Mouse (Mus musculus): ENCODE data around the gene Rftn1.

Gene Rftn1

DNA sequence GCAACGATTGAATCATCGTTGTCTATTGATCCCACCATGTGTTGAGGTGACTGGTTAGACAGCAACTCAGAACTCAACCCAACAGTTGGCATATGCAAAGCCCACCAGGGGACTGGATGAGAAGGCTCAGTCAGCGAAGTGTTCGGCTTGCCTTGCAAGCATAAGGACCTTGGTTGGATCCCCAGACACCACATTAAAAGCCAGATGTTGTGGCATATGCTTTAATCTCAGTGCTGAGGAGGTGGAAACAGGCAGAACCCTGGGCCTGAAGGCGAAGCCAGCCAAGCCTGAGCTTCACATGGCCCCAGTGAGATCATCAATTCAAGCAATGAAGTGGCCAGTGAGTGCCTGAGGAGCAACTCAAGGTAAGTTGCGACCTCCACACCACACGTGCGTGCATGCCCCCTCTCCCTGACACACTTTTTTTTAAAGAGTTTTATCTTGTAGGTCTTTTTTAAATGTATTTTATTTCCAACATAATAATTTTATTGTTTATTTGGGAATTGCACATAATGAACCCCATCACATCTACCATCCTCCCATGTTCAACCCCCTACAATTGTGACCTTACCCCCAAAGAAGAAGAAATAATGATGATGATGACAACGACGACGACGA is 11.5 kb upstream of the Rftn1 start:
- DNase-seq (ENCODE audit: low spot score in 2 of 2), result no peak

DNA sequence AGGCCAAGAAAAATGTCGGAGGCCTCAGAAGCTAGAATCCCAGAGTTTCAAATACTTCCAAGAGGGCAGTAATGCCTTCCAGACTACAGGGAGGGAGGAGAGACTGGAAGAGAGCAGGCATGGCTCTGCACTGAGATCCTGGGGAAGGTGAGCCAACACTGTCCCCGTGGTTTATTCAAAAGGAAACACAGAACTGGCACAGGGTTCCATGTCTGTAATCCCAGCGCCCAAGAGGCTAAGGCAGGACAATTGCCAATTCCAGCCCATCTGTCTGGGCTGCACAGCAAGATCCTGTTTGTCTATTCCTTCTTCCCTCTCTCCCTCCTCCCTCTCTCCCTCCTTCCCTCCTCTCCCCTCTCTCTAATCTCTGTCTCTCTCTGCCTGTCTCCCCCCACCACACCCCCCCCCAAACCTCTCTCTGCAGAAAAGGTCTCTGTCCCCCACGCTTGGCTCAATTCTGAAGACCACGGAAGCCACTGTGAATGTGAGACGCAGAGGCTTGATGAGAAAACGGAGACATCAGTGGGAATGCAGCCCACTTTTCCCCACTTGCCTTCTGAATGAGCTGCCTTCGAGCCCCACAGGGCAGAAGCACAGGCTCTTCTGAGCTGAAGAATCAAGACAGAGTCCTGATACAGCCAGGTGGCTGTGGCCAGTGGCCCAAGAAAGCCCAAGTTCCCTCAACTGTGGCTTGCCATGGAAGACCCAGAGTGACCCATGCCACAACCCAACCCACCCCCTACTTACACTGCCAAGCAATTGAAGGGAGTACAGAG is 8.8 kb upstream of the Rftn1 start:
- no peak for DNase-seq (ENCODE audit: low spot score in 2 of 2)

DNA sequence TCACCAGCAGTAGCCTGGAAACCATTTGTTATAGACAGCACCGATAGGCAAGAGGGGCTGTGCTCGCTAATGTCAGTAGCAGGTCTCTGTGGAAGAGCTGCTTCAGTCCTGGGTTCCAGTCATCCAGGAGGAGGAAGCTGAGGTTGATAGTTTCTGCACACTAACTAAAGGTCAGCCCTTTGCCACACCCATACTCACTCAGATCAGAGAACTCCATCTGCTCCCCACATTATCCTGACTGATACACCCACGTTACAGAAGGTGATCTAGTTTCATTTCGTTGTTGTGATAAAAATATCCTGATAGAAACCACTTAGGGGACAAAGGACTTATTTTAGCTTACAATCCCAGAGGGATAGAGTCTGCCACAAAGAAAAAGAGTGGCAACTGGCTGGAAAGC is 7.1 kb upstream of the Rftn1 start:
- DNase-seq (ENCODE audit: low spot score in 2 of 2), result no peak

DNA sequence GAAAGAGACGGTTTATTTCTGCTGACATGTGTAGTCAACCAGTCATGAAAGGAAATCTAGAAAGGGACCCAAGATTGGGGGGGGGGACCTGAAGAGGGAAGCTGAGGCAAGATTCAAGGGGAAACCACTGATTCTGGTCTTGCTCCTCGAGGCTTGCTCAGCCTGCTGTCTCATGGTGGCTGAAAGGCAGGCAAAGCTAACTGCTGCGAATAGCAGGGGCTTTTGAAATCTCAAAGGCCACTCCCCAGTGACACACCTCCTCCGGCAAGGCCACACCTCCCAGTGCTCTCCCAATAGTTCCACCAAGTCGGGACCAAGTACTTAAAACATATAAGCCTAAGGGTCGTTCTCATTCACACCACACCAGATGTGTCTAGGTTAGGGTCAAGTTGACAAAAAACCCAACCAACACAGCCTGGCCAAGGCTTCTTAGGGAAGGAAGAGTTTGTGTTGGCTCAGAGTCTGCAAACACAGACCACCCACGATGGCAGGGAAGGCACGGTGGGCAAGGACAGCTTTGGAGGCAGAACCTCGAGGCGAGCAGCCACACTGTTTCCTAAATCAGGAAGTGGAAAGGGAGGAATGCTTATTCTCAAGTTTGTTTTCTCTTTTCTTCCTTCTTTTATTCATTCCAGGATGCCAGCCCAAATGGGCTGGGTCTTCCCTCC is 5.7 kb upstream of the Rftn1 start:
- DNase-seq (ENCODE audit: low spot score in 2 of 2), result no peak

DNA sequence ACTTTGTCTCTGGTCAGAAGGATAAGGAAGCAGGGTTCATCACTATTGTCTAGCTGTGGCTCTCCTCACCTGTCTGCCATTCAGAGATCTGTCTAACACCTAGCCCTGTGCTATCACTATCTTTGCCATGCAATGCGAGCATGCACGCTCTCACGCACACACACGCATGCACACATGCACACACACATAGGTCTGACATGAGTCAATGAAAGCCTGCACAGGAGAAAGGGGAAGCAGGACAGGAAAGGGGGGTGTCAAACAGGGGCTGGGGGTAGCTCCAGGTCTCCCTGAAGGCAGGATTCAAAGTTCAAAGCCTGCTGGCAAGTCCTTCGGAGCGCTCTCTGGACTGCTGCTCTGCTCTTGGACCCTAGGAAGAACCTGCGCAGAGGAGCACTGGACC is 4.9 kb upstream of the Rftn1 start:
- no peak for DNase-seq (ENCODE audit: low spot score in 2 of 2)

DNA sequence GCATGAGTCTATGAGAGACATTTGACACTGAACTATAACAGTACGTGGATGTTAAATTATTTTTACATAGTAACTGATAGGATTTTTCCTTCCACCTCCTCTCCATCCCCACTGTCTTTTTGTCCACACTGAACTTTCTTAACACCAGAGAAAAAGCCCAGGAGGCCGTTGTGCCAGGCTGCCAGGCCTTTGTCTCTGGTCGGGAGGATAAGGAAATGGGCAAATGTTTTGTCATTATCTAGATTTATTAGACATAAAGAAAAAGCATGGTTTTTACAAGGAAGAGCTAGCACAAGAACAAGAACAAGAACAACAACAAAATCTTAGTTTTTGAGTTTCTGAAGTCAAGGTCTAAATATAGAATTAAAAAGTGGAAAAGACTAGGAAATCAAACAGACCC is 4.1 kb upstream of the Rftn1 start:
- no peak for DNase-seq (ENCODE audit: low spot score in 2 of 2)

DNA sequence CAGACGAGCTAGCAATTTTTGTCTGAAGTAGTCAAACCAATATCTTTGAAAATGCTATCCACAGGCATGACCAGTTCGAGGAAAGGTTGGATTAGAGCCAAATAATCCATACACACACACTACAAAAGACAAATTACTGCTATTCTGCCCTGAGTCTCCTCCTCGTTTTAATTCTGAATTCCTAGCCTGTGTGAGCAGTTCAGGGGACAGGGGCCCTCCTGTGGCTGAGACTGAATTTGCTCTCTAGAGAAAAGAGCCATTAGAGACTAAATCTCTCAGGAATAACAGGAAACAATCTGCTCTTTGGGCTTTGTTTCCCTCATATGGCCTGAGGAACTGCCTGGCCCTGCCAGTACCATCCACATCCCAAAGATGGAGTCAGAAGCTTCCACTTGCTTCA is 3.2 kb upstream of the Rftn1 start:
- no peak for DNase-seq (ENCODE audit: low spot score in 2 of 2)

DNA sequence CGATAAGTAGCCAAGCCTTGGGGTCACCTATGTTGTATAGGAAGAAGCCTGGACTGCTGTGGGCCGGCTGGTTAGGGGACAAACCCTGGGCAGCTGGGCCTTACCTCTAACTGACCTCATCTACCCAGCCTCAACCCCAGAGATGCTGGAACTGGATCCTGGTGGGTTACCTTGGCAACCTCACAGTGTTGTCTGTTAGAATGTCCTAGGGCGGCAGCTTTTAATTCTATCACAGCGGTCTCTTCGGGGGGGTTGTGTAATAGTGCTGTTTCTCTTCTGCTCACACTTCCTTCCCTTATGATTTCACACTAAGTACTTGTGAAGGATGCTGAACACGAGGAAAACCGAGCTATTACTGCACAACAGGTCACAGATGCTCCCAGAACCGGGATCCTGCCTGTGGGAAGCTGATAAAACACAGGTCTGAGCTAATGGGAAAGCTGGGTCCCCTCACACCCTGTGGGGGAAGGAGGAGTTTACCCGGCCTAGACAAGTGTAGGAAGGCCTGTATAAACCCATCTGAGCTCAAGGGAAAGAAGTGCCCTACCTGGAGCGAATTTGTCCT is 2.0 kb upstream of the Rftn1 start:
- no peak for DNase-seq (ENCODE audit: low spot score in 2 of 2)

DNA sequence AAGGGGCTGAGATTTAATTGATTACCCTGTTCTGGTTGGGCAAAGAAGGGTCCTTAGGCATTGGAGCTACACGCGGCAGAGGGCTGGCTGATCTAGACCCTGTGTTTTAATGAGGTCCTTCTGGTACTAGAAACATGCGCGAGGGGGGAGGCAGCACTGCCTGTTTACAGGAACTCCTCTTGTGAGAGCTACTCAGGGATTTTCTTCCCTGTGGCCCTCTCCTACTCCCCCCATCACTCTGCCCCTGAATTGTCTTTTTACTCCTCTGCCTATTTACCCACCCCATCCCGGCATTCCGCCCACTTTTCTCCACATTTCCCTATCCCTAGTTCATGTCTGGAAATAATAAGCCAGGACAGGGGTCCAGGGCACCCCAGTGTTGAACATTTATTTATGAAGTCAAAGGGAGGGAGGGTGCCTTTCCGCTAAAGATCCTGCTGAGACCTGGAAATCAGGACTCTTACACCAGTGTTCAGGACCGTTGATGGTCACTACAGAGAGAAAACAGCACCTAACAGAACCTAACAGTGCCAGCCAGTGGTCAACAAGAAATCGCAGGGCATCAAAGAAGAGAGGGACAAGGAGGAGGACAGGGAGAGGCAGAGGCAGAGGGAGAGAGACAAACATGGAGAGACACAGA is 964 bp upstream of the Rftn1 start:
- DNase-seq (ENCODE audit: low spot score in 2 of 2), result no peak

DNA sequence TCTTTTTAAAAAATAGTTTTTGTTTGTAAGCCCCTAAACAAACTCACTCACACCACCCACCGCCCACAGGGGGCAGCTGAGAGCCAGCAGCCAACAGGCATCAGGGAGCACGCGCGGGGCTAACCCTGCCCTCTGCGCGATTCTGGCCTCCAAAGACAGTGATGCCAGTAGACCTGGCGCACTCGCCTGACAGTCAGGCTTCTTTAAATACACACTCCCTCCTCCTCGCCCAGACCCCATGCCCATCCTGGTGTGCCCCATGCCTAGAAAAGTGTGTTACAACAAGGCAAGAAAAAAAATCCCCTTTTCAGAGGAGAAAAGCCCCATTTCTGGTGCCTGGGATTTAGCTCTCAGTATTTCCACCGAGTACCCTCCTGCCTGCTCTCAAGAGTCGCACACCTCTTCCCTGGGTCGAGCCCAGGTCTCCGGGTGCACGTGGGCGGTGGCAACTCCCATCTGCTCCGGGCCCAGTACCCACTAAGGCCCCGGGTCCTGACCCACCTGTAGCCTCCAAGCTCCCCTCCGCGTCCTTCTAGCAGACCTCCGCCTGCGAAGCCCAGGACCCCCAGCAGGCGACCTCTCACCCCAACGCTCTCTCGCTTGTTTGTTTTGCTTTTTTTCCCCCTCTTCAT is 977 bp downstream of the Rftn1 start:
- peak; percentile 76 to 88 for DNase-seq (ENCODE audit: low spot score in 2 of 2)

DNA sequence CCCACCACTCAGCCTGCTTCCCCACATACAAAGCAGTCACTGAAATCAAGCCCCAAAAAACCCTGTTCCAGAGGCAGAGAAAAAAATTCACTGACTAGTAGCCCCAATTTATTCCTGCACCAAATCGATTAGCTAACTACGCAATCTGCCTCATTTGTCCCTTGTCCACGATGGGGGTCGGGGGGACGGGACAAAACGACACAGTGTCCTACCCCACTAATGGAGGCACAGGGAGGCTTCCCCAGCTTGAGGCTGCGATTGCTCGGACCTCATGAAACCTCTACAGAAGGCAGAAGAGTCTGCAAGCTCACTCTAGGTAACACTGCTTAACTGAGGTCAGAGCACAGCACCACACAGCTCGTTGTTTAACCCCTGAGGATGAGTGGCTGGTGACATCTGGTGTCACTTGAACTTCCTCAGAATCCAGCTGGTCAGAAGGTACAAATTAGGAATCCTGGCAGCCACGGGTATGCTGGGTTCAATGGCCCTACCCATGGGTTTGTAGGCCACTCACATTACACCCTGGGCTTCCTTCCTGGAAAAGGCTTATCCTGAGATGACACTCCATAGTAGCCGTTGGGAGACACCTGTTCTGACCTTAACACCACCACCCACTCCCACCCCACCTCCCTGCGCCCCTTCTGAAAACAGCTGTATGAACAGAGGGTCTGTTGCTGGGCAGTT is 1.7 kb downstream of the Rftn1 start:
- no peak for DNase-seq (ENCODE audit: low spot score in 2 of 2)

DNA sequence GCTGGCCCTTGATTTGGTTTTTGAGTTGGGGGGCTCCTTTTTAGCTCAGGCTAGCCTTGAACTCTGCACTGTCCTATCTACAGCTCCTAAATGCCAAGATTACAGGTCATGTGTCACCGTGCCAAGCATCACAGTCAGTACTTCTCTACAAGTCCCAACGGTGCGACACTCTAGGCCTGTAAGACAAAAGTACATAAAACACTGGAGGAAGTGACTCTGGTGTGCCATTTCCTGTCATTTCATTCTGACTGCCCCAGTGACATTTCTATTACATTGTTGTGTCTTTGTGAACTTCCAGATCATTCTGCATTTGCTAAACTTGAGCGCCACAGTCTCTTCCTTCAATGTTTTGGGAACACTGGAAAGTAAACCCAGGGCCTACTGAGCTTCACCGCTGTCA is 4.9 kb downstream of the Rftn1 start:
- peak in 1 of 2 experiments; percentile 35 for DNase-seq (ENCODE audit: low spot score in 2 of 2)

DNA sequence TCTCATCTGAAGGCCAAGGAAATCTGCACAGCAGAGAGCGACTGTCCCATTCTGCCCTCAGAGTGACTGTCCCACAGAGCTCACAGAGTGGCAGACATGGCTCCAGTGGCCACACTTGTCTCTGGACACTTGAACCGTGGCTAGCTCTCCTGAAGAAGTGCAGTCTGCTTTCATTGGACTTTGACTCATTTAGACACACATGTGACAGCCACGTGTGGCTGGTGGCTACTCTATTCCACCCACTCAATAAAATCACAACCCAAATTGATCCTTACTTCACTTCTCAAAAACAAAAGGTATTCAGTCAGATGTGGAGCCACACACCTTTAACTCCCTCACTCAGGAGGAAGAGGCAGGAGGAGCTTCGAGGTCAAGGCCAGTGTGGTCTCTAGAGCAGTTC is 5.4 kb downstream of the Rftn1 start:
- DNase-seq (ENCODE audit: low spot score in 2 of 2), result no peak

DNA sequence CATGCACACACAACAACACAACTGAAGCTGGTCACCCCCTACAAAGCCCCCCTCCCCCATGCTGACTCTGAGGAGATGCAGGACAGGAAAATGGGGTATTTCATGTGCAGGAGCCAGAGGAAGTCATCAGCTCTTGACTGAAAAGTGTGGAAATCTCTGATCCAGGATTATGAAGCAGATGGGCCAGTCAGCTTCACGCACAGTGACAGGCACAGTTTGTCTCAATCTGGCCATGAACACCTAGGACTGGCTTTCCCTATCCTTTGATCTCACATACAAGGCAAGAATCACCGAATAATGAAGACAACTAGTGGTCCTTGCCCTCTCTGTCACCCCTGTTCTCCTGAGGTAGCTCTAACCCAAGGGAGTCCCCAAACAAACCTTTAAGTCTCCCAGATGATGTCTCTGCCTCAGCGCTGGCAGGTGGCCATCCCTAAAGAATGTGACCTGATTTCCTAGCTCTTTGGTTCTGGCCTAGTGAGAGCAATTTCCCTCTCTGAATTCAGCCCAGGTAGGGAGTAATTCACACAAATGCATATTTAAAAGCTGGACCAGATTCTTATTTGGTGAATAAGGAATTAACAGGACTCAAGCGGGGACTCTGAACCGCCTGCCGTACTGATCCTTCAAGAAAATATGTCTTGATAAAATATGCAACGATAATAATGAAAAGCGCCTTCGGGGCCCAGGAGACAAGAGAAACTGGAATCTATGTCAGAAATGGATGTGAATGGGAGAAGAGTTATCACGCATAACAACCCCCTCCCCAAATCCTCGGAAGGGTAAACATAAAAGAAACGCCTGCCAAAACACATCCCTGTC is 6.0 kb downstream of the Rftn1 start:
- no peak for DNase-seq (ENCODE audit: low spot score in 2 of 2)

DNA sequence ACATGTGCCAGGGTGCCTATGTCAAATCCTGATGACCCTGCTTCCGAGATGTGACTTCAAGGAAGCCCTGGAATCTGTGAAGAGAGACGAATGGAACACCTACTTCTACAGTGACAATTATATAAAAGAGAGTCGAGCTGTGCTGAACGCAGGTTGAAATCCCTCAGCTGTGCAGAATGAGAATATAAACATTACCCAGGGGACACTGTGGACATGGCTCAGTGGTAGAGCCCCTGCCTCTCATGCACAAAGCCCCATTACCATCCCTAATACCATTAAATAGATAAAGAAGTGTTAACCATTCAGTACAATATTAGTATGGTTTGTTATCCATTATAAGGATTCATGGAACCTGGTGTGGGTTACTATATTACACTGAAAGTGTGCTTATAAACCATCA is 7.2 kb downstream of the Rftn1 start:
- DNase-seq (ENCODE audit: low spot score in 2 of 2), result no peak

DNA sequence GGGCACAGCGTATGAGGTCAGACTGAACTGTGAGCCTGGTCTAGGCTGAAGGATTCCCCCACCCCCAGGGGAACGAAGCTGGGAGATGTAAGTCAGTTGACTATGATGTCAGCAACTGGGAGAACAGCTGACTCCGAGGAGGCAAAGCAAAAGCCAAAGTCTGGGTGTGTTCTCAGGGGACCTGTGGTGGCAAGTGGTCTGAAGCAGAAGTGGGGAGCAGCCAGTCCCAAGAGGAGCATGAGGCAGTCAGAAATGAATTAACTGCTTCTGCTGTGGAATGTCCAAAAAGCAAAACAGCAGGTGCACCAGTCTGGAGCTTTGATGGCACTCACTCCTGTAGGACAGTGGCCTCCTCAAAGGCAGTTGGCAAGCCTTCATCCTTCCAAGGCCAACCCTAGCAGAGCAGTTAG is 7.9 kb downstream of the Rftn1 start:
- no peak for DNase-seq (ENCODE audit: low spot score in 2 of 2)

DNA sequence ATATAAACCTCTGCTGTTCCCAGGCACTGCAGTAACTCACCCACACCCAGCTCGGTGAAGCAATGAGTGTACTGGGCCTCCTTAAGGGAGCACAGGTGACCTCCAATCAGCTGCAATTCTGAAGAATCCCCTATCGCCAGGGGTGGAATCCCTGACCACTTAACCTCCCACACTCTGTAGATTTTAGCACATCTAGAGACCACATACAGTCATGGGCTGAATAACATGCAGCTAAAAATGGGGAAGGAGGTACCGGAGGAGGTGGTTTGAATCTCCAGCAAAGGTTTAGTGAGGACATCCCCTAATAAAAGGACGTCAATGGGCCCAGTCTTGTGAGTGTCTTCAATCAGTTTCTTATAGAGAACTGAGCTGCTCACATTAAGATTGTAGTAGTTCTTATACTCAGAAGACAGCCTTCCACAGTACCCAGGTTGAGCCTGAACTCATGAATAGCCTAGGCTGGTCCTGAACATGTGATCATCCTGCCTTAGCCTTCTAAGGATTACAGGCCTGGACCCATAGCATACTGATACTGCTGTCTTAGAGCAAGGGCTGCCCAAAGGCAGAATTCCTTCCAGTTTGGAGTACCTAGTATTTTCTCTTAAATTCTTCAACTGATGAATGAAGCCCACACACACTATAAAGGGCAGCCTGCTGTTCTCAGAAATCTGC is 9.4 kb downstream of the Rftn1 start:
- no peak for DNase-seq (ENCODE audit: low spot score in 2 of 2)

DNA sequence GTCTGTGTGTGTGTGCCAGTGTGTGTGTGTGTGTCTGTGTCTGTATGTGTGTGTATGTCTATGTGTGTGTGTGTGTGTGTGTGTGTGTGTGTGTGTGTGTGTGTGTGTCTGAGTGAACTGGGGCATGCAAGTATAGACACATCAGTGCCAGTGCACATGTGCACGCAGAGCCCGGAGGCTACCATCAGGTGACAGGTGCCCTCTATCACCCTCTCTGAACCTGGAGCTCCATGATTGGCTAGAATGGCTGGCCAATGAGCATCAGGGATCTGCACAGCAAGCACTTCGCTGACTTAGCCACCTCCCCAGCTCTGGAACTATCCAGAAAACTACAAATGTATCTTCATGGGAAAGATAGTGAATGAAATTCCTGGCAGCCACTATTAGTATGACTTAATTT is 16.7 kb downstream of the Rftn1 start:
- DNase-seq (ENCODE audit: low spot score in 2 of 2), result no peak

DNA sequence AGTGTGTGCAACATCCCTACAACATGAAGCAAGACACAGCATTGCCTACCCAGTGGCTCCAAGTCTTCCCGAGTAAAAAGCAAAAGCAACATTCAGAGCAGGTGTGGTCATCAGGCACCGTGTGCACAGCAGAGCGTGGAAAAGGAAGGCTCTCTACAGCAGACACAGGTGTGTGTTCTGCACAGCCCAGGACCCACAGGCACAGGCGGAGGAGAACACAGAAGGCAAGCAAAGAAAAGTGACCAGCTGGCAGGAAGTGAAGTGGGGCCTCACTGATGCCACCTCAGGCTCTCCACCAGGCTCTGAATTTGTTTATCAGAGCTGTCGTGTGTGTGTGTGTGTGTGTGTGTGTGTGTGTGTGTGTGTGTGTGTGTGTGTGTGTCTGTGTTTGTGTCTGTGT is 17.1 kb downstream of the Rftn1 start:
- peak; percentile 57 to 64 for DNase-seq (ENCODE audit: low spot score in 2 of 2)

DNA sequence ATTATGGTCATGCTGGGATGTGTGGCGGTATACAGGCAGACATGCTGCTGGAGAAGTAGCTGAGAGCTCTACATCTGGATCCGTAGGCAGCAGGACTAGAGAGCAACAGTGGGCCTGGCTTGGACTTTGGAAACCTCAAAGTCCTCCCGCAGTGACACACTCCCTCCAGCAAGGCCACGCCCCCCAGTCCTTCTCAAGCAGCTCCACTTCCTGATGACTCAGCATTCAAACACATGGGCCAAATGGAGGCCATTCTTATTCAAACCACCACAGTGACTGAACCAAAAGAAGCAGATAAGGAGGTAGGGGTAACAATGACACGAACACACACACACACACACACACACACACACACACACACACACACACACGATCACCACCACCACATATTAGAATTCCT is 17.7 kb downstream of the Rftn1 start:
- no peak for DNase-seq (ENCODE audit: low spot score in 2 of 2)

All from thymus, postnatal 10 days (tissue).